Mouse (Mus musculus) C2C12 (cell line): ENCODE measurements around the gene Ddn. TPM values are rescaled to one million over a fixed set of nuclear protein-coding genes. Genes with fewer than 3 reads are reported as not detected.

Experiments used
- H3K27me3 ChIP-seq: one replicate; pipeline ENCODE4 v1.6.1; 2011; ENCODE audit not compliant: control insufficient read depth, insufficient read depth, insufficient read length
- H3K36me3 ChIP-seq: one replicate; pipeline ENCODE4 v1.6.1; 2011; ENCODE audit not compliant: control insufficient read depth, insufficient read depth
- H3K4me3 ChIP-seq: one replicate; pipeline ENCODE4 v1.5.1; 2011; ENCODE audit warnings: mild to moderate bottlenecking, control low read depth; ENCODE audit not compliant: poor library complexity, insufficient read depth, severe bottlenecking
- H3K79me2 ChIP-seq: one replicate; pipeline ENCODE4 v1.6.1; 2011; ENCODE audit not compliant: control insufficient read depth, insufficient read depth
- H3K79me3 ChIP-seq: one replicate; pipeline ENCODE4 v1.6.1; 2011; ENCODE audit warnings: low read depth, control low read depth
- H3ac ChIP-seq: one replicate; pipeline ENCODE3; 2011; ENCODE audit warnings: low read depth; ENCODE audit not compliant: control insufficient read depth, insufficient read length
- CEBPB ChIP-seq: IDR thresholded peaks from one replicate; pipeline ENCODE4 v1.6.1; 2011; ENCODE audit warnings: low read depth, mild to moderate bottlenecking, control low read depth, moderate library complexity
- CTCF ChIP-seq: IDR thresholded peaks from one replicate; pipeline ENCODE4 v1.5.1; 2011; ENCODE audit not compliant: control insufficient read depth, insufficient read depth, insufficient read length
- FOSL1 ChIP-seq: IDR thresholded peaks from one replicate; pipeline ENCODE4 v1.8.0; 2011; ENCODE audit warnings: mild to moderate bottlenecking, low read length; ENCODE audit not compliant: poor library complexity, insufficient read depth, severe bottlenecking
- MAX ChIP-seq: IDR thresholded peaks from one replicate; pipeline ENCODE4 v1.6.1; 2011; ENCODE audit warnings: mild to moderate bottlenecking, control low read depth
- MYOD1 ChIP-seq: IDR thresholded peaks from one replicate; pipeline ENCODE4 v1.6.1; 2011; ENCODE audit warnings: low read depth; ENCODE audit not compliant: control insufficient read depth, insufficient read length
- MYOG ChIP-seq: IDR thresholded peaks from one replicate; pipeline ENCODE4 v1.6.1; 2011; ENCODE audit not compliant: control insufficient read depth, insufficient read length; ENCODE audit errors: extremely low read depth
- USF1 ChIP-seq: IDR thresholded peaks from one replicate; pipeline ENCODE4 v1.6.1; 2011; ENCODE audit warnings: low read depth, mild to moderate bottlenecking, control low read depth, moderate library complexity
- polyA plus RNA-seq: library from polyadenylated mRNA; unstranded; fragments of >200 nt; fragmentation: generic; extraction: Trizol; gene quantifications from one replicate; pipeline ENCODE4 v1.2.1, GENCODE M21; 2012; ENCODE audit warnings: missing spikeins

Gene Ddn
- polyA plus RNA-seq, 1 experiment = 0.11 TPM

GRCm38 (mm10) chr15:98799396-98799795 is 9.9 kb downstream of the Ddn start:
- no peaks in the 10 kb centered on the region for H3K36me3 ChIP-seq
- H3K79me2 ChIP-seq = no peaks in the 10 kb centered on the region
- no peak overlapping the region for H3ac ChIP-seq
- H3K27me3 ChIP-seq = peaks cover 28% of the 10 kb centered on the region
- no peaks in the 10 kb centered on the region for H3K79me3 ChIP-seq
- H3K4me3 ChIP-seq = no peak overlapping the region
- no peak for TF ChIP-seq MYOD1
- TF ChIP-seq FOSL1 = no peak
- peak; percentile 76 for TF ChIP-seq CTCF
- no peak for TF ChIP-seq CEBPB

DNA sequence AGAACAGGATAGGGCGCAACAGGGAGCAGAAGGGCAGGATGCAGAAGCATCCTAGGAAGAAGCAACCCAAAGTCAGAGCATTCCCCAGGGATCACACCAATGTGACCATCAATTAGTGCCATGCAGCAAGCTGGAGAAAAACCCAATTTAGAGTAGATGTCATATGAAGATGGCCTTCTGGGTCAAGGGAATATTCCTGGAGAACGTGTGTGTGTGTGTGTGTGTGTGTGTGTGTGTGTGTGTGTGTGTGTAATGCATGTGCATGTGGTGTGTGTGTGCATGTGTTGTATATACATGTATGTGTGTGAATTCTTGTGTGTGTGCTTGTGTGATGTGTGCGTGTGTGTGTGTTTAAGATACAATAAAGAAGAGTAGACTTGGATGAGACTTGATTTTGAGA is 10.4 kb downstream of the Ddn start:
- no peaks in the 10 kb centered on the region for H3K79me3 ChIP-seq
- TF ChIP-seq CTCF (no peak), CEBPB (no peak), MYOD1 (no peak), MYOG (no peak), MAX (no peak), USF1 (no peak), FOSL1 (no peak)
- H3K27me3 ChIP-seq = peaks cover 28% of the 10 kb centered on the region
- H3ac ChIP-seq = no peak overlapping the region
- no peaks in the 10 kb centered on the region for H3K36me3 ChIP-seq
- H3K79me2 ChIP-seq = no peaks in the 10 kb centered on the region
- no peak overlapping the region for H3K4me3 ChIP-seq

- TF ChIP-seq MYOD1 (no peak), CTCF (no peak), MAX (no peak), CEBPB (no peak), MYOG (no peak), USF1 (no peak), FOSL1 (no peak)
- peaks cover 33% of the 10 kb centered on the region for H3K27me3 ChIP-seq
These were observed 11.3 kb downstream of the Ddn start for GRCm38 (mm10) chr15:98797835-98798492.

DNA sequence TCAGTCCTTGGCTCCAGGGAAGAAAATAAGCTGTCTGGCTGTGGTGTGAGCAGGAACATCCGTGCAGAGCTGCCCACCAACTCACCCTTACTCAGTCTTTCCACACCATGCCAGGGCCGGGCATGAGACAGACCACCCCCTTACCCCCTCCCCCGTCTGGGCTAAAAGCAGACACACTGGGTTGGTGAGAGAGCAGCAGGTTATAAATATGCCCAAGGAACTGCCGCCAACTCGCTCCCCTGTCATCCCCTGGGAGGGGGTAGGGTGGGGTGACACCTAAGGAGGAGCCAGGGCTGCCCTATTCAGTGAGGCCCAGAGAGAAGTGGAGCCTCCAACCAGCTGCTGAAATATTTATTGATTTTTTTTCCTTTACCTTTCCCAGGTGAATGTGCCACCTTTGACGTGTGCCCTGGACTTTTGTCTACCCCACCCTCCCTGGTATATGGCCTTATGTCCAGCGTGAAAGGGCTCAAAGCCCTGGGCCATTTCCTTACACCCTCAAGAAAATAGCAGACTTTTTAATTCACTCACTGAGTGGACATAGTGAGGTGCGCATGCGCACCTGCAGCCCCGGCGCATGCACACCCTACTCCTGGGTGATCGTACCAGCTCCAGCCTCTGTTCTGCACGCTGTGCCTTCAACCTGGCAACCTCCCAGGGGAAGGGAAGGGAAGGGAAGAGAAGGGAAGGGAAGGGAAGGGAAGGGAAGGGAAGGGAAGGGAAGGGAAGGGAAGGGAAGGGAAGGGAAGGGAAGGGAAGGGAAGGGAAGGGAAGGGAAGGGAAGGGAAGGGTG is 12.3 kb downstream of the Ddn start:
- Histone ChIP-seq H3K79me3 (no peaks in the 10 kb centered on the region), H3ac (no peak overlapping the region), H3K36me3 (no peaks in the 10 kb centered on the region), H3K4me3 (no peak overlapping the region), H3K27me3 (peaks cover 42% of the 10 kb centered on the region), H3K79me2 (no peaks in the 10 kb centered on the region)
- no peak for TF ChIP-seq USF1

More at GRCm38 (mm10) chr15:98797835-98798492, 11.3 kb downstream of the Ddn start:
- H3K36me3 ChIP-seq = no peaks in the 10 kb centered on the region
- no peak overlapping the region for H3ac ChIP-seq
- no peak overlapping the region for H3K4me3 ChIP-seq
- H3K79me2 ChIP-seq = no peaks in the 10 kb centered on the region
- no peaks in the 10 kb centered on the region for H3K79me3 ChIP-seq

GRCm38 (mm10) chr15:98793141-98793698 is 16.1 kb downstream of the Ddn start:
- no peaks in the 10 kb centered on the region for H3K79me3 ChIP-seq
- no peaks in the 10 kb centered on the region for H3K79me2 ChIP-seq
- H3ac ChIP-seq = no peak overlapping the region
- no peak overlapping the region for H3K4me3 ChIP-seq
- TF ChIP-seq MYOG (no peak), FOSL1 (no peak), CEBPB (no peak), MAX (no peak), USF1 (no peak), CTCF (no peak), MYOD1 (no peak)
- no peaks in the 10 kb centered on the region for H3K36me3 ChIP-seq
- peaks cover 64% of the 10 kb centered on the region for H3K27me3 ChIP-seq
